Mouse (Mus musculus): ENCODE measurements around the gene Fam198a.

Gene Fam198a

GRCm38 (mm10) chr9:121950418-121951113 lies at the start of gene Fam198a:
Gene Fam198a, plus strand, starts transcription at chr9:121950988.
- no peak for DNase-seq (ENCODE audit: low read depth, low spot score)

- no peak for DNase-seq (ENCODE audit: low read depth, low spot score)
These were observed 48.8 kb upstream of the Fam198a start for GRCm38 (mm10) chr9:121901710-121902700.

- DNase-seq (ENCODE audit: low read depth, low spot score): no peak
These were observed 47.1 kb upstream of the Fam198a start for GRCm38 (mm10) chr9:121903476-121904305.

- DNase-seq (ENCODE audit: low read depth, low spot score): no peak
These were observed 46.5 kb upstream of the Fam198a start for GRCm38 (mm10) chr9:121904319-121904718.

GRCm38 (mm10) chr9:121904946-121905345 lies 45.8 kb upstream of the Fam198a start:
- DNase-seq (ENCODE audit: low read depth, low spot score): no peak

GRCm38 (mm10) chr9:121905556-121906185 lies 45.1 kb upstream of the Fam198a start:
- no peak for DNase-seq (ENCODE audit: low read depth, low spot score)

- DNase-seq (ENCODE audit: low read depth, low spot score): no peak
These were observed 44.3 kb upstream of the Fam198a start for GRCm38 (mm10) chr9:121906456-121906855.

GRCm38 (mm10) chr9:121907356-121908070 lies 43.3 kb upstream of the Fam198a start:
- no peak for DNase-seq (ENCODE audit: low read depth, low spot score)

GRCm38 (mm10) chr9:121908321-121908720 lies 42.5 kb upstream of the Fam198a start:
- DNase-seq (ENCODE audit: low read depth, low spot score): no peak

GRCm38 (mm10) chr9:121909635-121910034 lies 41.2 kb upstream of the Fam198a start:
- DNase-seq (ENCODE audit: low read depth, low spot score): no peak

- no peak for DNase-seq (ENCODE audit: low read depth, low spot score)
These were observed 39.6 kb upstream of the Fam198a start for GRCm38 (mm10) chr9:121911196-121911595.

- no peak for DNase-seq (ENCODE audit: low read depth, low spot score)
These were observed 38.0 kb upstream of the Fam198a start for GRCm38 (mm10) chr9:121912786-121913185.

- DNase-seq (ENCODE audit: low read depth, low spot score): no peak
These were observed 36.5 kb upstream of the Fam198a start for GRCm38 (mm10) chr9:121914226-121914757.

- no peak for DNase-seq (ENCODE audit: low read depth, low spot score)
These were observed 35.7 kb upstream of the Fam198a start for GRCm38 (mm10) chr9:121915056-121915455.

GRCm38 (mm10) chr9:121916102-121916501 lies 34.7 kb upstream of the Fam198a start, which contains the start of gene Cyp8b1:
Gene Cyp8b1, minus strand, starts transcription at chr9:121916305.
- DNase-seq (ENCODE audit: low read depth, low spot score): no peak

- DNase-seq (ENCODE audit: low read depth, low spot score): no peak
These were observed 31.7 kb upstream of the Fam198a start for GRCm38 (mm10) chr9:121919027-121919501.

- no peak for DNase-seq (ENCODE audit: low read depth, low spot score)
These were observed 27.3 kb upstream of the Fam198a start for GRCm38 (mm10) chr9:121923443-121923842.

- no peak for DNase-seq (ENCODE audit: low read depth, low spot score)
These were observed 26.9 kb upstream of the Fam198a start for GRCm38 (mm10) chr9:121923906-121924305.

- DNase-seq (ENCODE audit: low read depth, low spot score): no peak
These were observed 25.8 kb upstream of the Fam198a start for GRCm38 (mm10) chr9:121924901-121925560.
